In genomic region chr10:39039564-39039963, GRCm38 (mm10) we compare ENCODE assay signal across 9 mouse cellular contexts.
DNase-seq lines count a peak whose midpoint lies in the region; ATAC-seq and TF ChIP-seq lines count a peak whose summit lies in the region.
"Had no signal": no experiment of that assay in that cellular context is flagged by ENCODE, and none has a peak within 500 bp of the region (broad histone marks: within the 10 kb centered on the region; RNA-seq: fewer than 3 reads in every experiment).

No protein-coding gene starts in this region.

- TF ChIP-seq CTCF in midbrain, postnatal 0 days (IDR thresholded peaks at IDR 0.05): peak; percentile 81

- no peak for TF ChIP-seq POLR2A in limb, embryonic 14.5 days (IDR thresholded peaks at IDR 0.05; ENCODE audit: borderline replicate concordance, extremely low read depth, insufficient read depth, insufficient read length)

- H3K4me3 ChIP-seq in limb, embryonic 14.5 days (replicated peaks; ENCODE audit: low read length): no peak overlapping the region
- no peak overlapping the region for H3K4me3 ChIP-seq in limb, embryonic 10.5 days
- H3K4me3 ChIP-seq in midbrain, postnatal 0 days (ENCODE audit: low read depth, low read length): no peak overlapping the region

- peaks cover 50% of the 10 kb centered on the region for H3K36me3 ChIP-seq in limb, embryonic 14.5 days (ENCODE audit: control insufficient read depth, insufficient read depth, low read length)
- 0 out of 2 replicates have a peak, but pooled peaks cover 5% of the 10 kb centered on the region for H3K36me3 ChIP-seq in limb, embryonic 10.5 days
- H3K36me3 ChIP-seq in midbrain, postnatal 0 days (ENCODE audit: insufficient read depth, low read length): no peaks in the 10 kb centered on the region

- H3K4me1 ChIP-seq in limb, embryonic 14.5 days (ENCODE audit: control insufficient read depth, insufficient read depth, low read length): no peaks in the 10 kb centered on the region
- no peaks in the 10 kb centered on the region for H3K4me1 ChIP-seq in limb, embryonic 10.5 days
- H3K4me1 ChIP-seq in midbrain, postnatal 0 days (ENCODE audit: insufficient read depth, low read length): no peaks in the 10 kb centered on the region

- no peak overlapping the region for H3K4me2 ChIP-seq in limb, embryonic 14.5 days (replicated peaks; ENCODE audit: low read depth, low read length, severe bottlenecking)
- H3K4me2 ChIP-seq in midbrain, postnatal 0 days (ENCODE audit: low read depth, low read length, poor library complexity, severe bottlenecking): no peak overlapping the region
- H3K4me2 ChIP-seq: heart, embryonic 11.5 days had no signal

- no peak overlapping the region for H3K9ac ChIP-seq in limb, embryonic 14.5 days (ENCODE audit: low read depth, low read length, severe bottlenecking)
- no peak overlapping the region for H3K9ac ChIP-seq in midbrain, postnatal 0 days (replicated peaks; ENCODE audit: low read length, poor library complexity, severe bottlenecking)

- no peaks in the 10 kb centered on the region for H3K9me3 ChIP-seq in limb, embryonic 14.5 days (ENCODE audit: control insufficient read depth, low read length)
- no peaks in the 10 kb centered on the region for H3K9me3 ChIP-seq in limb, embryonic 10.5 days (replicated peaks)
- H3K9me3 ChIP-seq in midbrain, postnatal 0 days (ENCODE audit: low read length): no peaks in the 10 kb centered on the region

- H3K27ac ChIP-seq in limb, embryonic 14.5 days (replicated peaks; ENCODE audit: low read depth, low read length): no peak overlapping the region
- H3K27ac ChIP-seq in limb, embryonic 10.5 days: no peak overlapping the region
- H3K27ac ChIP-seq in midbrain, postnatal 0 days (ENCODE audit: low read depth, low read length): no peak overlapping the region

- 54% methylated on average over 4 of the region's 4 CpGs for WGBS in limb, embryonic 14.5 days
- 63% methylated on average over 4 of the region's 4 CpGs for WGBS in limb, embryonic 10.5 days
- 49% methylated on average over 4 of the region's 4 CpGs for WGBS in midbrain, postnatal 0 days

- H3K27me3 ChIP-seq in limb, embryonic 14.5 days (ENCODE audit: control insufficient read depth, insufficient read depth, low read length): no peaks in the 10 kb centered on the region
- H3K27me3 ChIP-seq in limb, embryonic 10.5 days (ENCODE audit: low read depth, poor library complexity, severe bottlenecking): no peaks in the 10 kb centered on the region
- no peaks in the 10 kb centered on the region for H3K27me3 ChIP-seq in midbrain, postnatal 0 days (ENCODE audit: insufficient read depth, low read length)

- DNase-seq in limb, embryonic 14.5 days (ENCODE audit: low spot score): peak; percentile 74
- DNase-seq in limb, embryonic 10.5 days (ENCODE audit: low spot score): no peak
- DNase-seq in ES-CJ7 (ENCODE audit: low read depth, low spot score): peak; percentile 44
- DNase-seq in midbrain, postnatal 0 days (ENCODE audit: low spot score): peak; percentile 84
- DNase-seq in natural killer cell, adult 2 months (ENCODE audit: low spot score in 2 of 2): no peak
- no peak for DNase-seq in thymus, postnatal 10 days (ENCODE audit: low spot score in 2 of 2)
- DNase-seq: kidney, postnatal 4 days had no signal

- peak; percentile 37; the same call in 1 of the 2 replicates for ATAC-seq in limb, embryonic 14.5 days (ENCODE audit: low FRiP score, low read depth)
- ATAC-seq in activated CD4-positive, CD25-positive, alpha-beta regulatory T cell, adult 4 months: peak; percentile 65
- no peak for ATAC-seq in midbrain, postnatal 0 days (ENCODE audit: low FRiP score)

Comparison
In these comparisons a context has a peak if more than half of its experiments do, and no peak if none do; other contexts are left out.
1. DNase-seq: peak in limb, embryonic 14.5 days (single experiment), ES-CJ7 (single experiment) and midbrain, postnatal 0 days (single experiment); none in limb, embryonic 10.5 days (single experiment), natural killer cell, adult 2 months (0 of 2) and thymus, postnatal 10 days (0 of 2).